Mouse (Mus musculus): Measurements from ENCODE around the gene Srm. TPM values are rescaled to one million over a fixed set of nuclear protein-coding genes. Genes with fewer than 3 reads are reported as not detected.

Srm gene
- 45.4 TPM for polyA plus RNA-seq (2021)

- in situ Hi-C loops (cut with MboI; ENCODE audit: low pct_unique_long_range_greater_than_20kb): no loop called here
- ChIA-PET POLR2A (no interaction called here), CTCF (interaction anchor here (0.8 to 1.3 kb wide), 4 partner anchors 14 to 82 kb away, joined by 3 to 4 read pairs (median 4); no protein-coding TSS in a partner anchor)
- TF ChIP-seq CTCF (IDR thresholded peaks at IDR 0.05): no peak
- ATAC-seq: peak; percentile 99
- no peaks in the 10 kb centered on the region for H3K27me3 ChIP-seq
- peak; percentile 75 for DNase-seq (ENCODE audit: low read depth, low spot score)
These were observed at the start of gene Srm for GRCm38 (mm10) chr4:148591171-148591630. Gene Srm, plus strand, starts transcription at chr4:148591503.

- CTCF ChIA-PET: no interaction called here
- DNase-seq (ENCODE audit: low read depth, low spot score) (no peak), ATAC-seq (no peak)
- TF ChIP-seq CTCF (IDR thresholded peaks at IDR 0.05): no peak
- in situ Hi-C loops (cut with MboI; ENCODE audit: low pct_unique_long_range_greater_than_20kb): no loop called here
- no peaks in the 10 kb centered on the region for H3K27me3 ChIP-seq
- POLR2A ChIA-PET: no interaction called here
These were observed 42.2 kb upstream of the Srm start for GRCm38 (mm10) chr4:148549106-148549505.

- no peaks in the 10 kb centered on the region for H3K27me3 ChIP-seq
- in situ Hi-C loops (cut with MboI; ENCODE audit: low pct_unique_long_range_greater_than_20kb): no loop called here
- ChIA-PET CTCF (no interaction called here), POLR2A (interaction anchor here (0.6 kb wide), 1 partner anchor 15 kb away, joined by 3 read pairs; no protein-coding TSS in a partner anchor)
- ATAC-seq: no peak
- TF ChIP-seq CTCF (IDR thresholded peaks at IDR 0.05): no peak
- DNase-seq (ENCODE audit: low read depth, low spot score): no peak
These were observed 33.5 kb upstream of the Srm start for GRCm38 (mm10) chr4:148557766-148558165.

- DNase-seq (ENCODE audit: low read depth, low spot score) (peak; percentile 37), ATAC-seq (no peak)
- no peaks in the 10 kb centered on the region for H3K27me3 ChIP-seq
- TF ChIP-seq CTCF (IDR thresholded peaks at IDR 0.05): no peak
- ChIA-PET POLR2A (interaction anchor here (0.6 kb wide), 1 partner anchor 14 kb away, joined by 3 read pairs; no protein-coding TSS in a partner anchor), CTCF (no interaction called here)
- in situ Hi-C loops (cut with MboI; ENCODE audit: low pct_unique_long_range_greater_than_20kb): no loop called here
These were observed 32.9 kb upstream of the Srm start, which contains the start of gene Exosc10 for GRCm38 (mm10) chr4:148558297-148559000. Gene Exosc10, plus strand, starts transcription at chr4:148558429.

- ATAC-seq: no peak
- in situ Hi-C loops (cut with MboI; ENCODE audit: low pct_unique_long_range_greater_than_20kb): no loop called here
- ChIA-PET CTCF (interaction anchor here (0.9 to 1.1 kb wide), 2 partner anchors 10 to 19 kb away, joined by 3 read pairs; no protein-coding TSS in a partner anchor), POLR2A (no interaction called here)
- DNase-seq (ENCODE audit: low read depth, low spot score): no peak
- no peaks in the 10 kb centered on the region for H3K27me3 ChIP-seq
- TF ChIP-seq CTCF (IDR thresholded peaks at IDR 0.05): no peak
These were observed 28.6 kb upstream of the Srm start for GRCm38 (mm10) chr4:148562676-148563075.

- no peak for TF ChIP-seq CTCF (IDR thresholded peaks at IDR 0.05)
- ChIA-PET CTCF (no interaction called here), POLR2A (no interaction called here)
- ATAC-seq: no peak
- DNase-seq (ENCODE audit: low read depth, low spot score): no peak
- in situ Hi-C loops (cut with MboI; ENCODE audit: low pct_unique_long_range_greater_than_20kb): no loop called here
- no peaks in the 10 kb centered on the region for H3K27me3 ChIP-seq
These were observed 27.7 kb upstream of the Srm start for GRCm38 (mm10) chr4:148563595-148563994.

GRCm38 (mm10) chr4:148570138-148570537, 21.2 kb upstream of the Srm start:
- no peak for TF ChIP-seq CTCF (IDR thresholded peaks at IDR 0.05)
- H3K27me3 ChIP-seq: no peaks in the 10 kb centered on the region
- ATAC-seq (no peak), DNase-seq (ENCODE audit: low read depth, low spot score) (no peak)
- CTCF ChIA-PET: interaction anchor here (1.4 kb wide), 1 partner anchor 22 kb away, joined by 3 read pairs; no protein-coding TSS in a partner anchor
- POLR2A ChIA-PET: no interaction called here
- in situ Hi-C loops (cut with MboI; ENCODE audit: low pct_unique_long_range_greater_than_20kb): no loop called here

GRCm38 (mm10) chr4:148570693-148571295, 20.5 kb upstream of the Srm start:
- POLR2A ChIA-PET: no interaction called here
- DNase-seq (ENCODE audit: low read depth, low spot score) (no peak), ATAC-seq (no peak)
- H3K27me3 ChIP-seq: no peaks in the 10 kb centered on the region
- CTCF ChIA-PET: interaction anchor here (1.4 kb wide), 1 partner anchor 23 kb away, joined by 3 read pairs; no protein-coding TSS in a partner anchor
- in situ Hi-C loops (cut with MboI; ENCODE audit: low pct_unique_long_range_greater_than_20kb): no loop called here
- no peak for TF ChIP-seq CTCF (IDR thresholded peaks at IDR 0.05)

GRCm38 (mm10) chr4:148573222-148573621, 18.1 kb upstream of the Srm start:
- DNase-seq (ENCODE audit: low read depth, low spot score) (no peak), ATAC-seq (no peak)
- ChIA-PET POLR2A (interaction anchor here (0.6 kb wide), 1 partner anchor 15 kb away, joined by 3 read pairs; the partner anchor contains the start of gene Exosc10), CTCF (no interaction called here)
- TF ChIP-seq CTCF (IDR thresholded peaks at IDR 0.05): no peak
- in situ Hi-C loops (cut with MboI; ENCODE audit: low pct_unique_long_range_greater_than_20kb): no loop called here
- H3K27me3 ChIP-seq: no peaks in the 10 kb centered on the region

- no peak for ATAC-seq
- no peaks in the 10 kb centered on the region for H3K27me3 ChIP-seq
- ChIA-PET POLR2A (no interaction called here), CTCF (interaction anchor here (1.0 kb wide), 1 partner anchor 11 kb away, joined by 4 read pairs; no protein-coding TSS in a partner anchor)
- no peak for TF ChIP-seq CTCF (IDR thresholded peaks at IDR 0.05)
- DNase-seq (ENCODE audit: low read depth, low spot score): no peak
- in situ Hi-C loops (cut with MboI; ENCODE audit: low pct_unique_long_range_greater_than_20kb): no loop called here
These were observed 10.5 kb upstream of the Srm start for GRCm38 (mm10) chr4:148580765-148581164.

GRCm38 (mm10) chr4:148581422-148581821, 9.9 kb upstream of the Srm start:
- H3K27me3 ChIP-seq: no peaks in the 10 kb centered on the region
- in situ Hi-C loops (cut with MboI; ENCODE audit: low pct_unique_long_range_greater_than_20kb): no loop called here
- DNase-seq (ENCODE audit: low read depth, low spot score) (no peak), ATAC-seq (no peak)
- ChIA-PET CTCF (no interaction called here), POLR2A (no interaction called here)
- TF ChIP-seq CTCF (IDR thresholded peaks at IDR 0.05): no peak

All from Patski (cell line).